Mouse (Mus musculus) central nervous system, embryonic 14 days (tissue): ENCODE data around the gene Cdkn1b. TPM values are rescaled to one million over a fixed set of nuclear protein-coding genes. Genes with fewer than 3 reads are reported as not detected.

ENCODE experiments used
- polyA plus RNA-seq: library from polyadenylated mRNA; depleted of rRNA; stranded (reverse); fragments of >200 nt; gene quantifications from 2 replicates; pipeline ENCODE4 v1.2.3, GENCODE M21; 2012; rRNA removed

Cdkn1b gene
- 43.3 and 59.6 TPM in 2 replicates for polyA plus RNA-seq

DNA sequence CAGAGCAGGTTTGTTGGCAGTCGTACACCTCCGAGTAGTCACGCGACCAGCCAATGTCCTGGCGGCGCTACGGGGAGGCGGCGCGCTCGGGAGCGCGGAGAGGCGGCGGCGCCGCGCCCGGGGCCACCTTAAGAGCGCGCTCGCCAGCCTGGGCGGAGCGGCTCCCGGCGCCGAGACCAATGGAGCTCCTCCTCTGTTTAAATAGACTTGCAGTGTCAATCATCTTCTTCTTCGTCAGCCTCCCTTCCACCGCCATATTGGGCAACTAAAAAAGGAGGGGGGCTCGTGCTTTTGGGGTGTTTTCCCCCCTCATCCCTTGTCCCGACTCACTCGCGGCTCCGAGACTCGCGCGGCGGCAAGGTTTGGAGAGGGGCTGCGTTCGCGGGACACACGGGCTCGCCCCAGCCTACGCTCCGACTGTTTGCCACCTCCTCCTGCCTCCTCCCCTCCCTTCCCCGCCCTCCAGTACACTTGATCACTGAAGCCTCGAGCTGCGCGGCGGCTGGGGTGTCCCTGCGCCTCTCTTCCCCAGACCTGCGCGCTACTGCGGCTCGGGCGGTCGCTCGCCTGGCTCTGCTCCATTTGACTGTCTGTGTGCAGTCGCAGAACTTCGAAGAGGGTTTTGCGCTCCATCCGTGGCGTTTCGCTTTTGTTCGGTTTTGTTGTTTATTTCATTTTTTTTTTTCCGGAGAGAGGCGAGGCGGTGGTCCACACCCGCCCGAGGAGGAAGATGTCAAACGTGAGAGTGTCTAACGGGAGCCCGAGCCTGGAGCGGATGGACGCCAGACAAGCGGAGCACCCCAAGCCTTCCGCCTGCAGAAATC lies at the start of gene Cdkn1b:
Cdkn1b (plus strand) TSS at position 212 of the 824 bp plus-strand sequence.

DNA sequence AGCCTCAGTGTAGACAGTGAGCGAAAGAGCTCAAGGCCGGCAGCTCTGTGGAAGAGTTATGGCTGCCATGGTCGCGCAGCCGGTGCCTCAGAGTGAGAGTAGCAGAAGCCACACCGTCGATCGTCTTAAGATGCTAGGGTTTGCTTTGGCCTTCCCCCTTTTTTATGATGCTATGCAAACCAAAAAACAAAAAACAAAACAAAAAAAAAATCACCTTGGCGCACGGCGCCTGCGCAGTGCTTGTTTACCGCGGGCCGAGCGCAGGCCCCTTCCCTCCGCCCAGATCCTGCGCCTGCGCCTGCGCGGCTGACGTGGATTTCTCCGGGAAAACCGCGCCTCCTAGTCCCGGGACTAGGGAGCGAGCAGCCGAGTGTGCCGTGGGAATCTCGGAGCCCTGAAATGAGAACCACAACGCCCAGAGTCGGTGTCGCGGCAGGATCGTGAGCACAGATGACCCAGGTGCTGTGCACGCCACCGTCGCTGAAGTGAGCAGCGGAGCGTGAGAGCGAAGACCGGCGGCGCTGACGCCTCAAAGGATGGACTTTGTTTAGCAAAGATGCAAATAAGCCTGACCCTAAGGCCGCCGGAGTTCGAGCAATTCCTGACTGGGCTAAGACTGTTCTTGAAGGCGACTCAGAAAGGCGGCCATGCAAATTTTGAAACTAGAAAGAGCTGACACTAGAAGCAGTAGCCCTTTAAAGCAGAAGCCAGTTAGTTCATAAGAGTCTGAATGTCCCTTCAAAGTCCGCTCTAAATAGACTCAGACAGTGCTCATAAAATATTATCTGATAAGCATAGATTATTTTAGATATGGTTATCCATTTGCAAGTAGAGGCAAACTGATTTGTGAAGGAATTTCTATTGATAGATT lies 21.9 kb upstream of the Cdkn1b start, which contains the start of gene Gpr19:
Gpr19 (minus strand) TSS at position 484 of the 871 bp plus-strand sequence.

Other genes starting within 250 kb of the Cdkn1b start
- gene Dusp16, start 127.8 kb upstream of the Cdkn1b start, polyA plus RNA-seq, result 10.5 and 11.0 TPM in 2 replicates
- gene Crebl2, start 90.2 kb upstream of the Cdkn1b start, polyA plus RNA-seq, result 8.6 and 8.9 TPM in 2 replicates
- 36.8 and 44.1 TPM in 2 replicates for gene Gpr19, start 21.8 kb upstream of the Cdkn1b start, polyA plus RNA-seq
- 2.3 and 2.9 TPM in 2 replicates for gene Apold1, start 61.3 kb downstream of the Cdkn1b start, polyA plus RNA-seq
- 92.2 and 95.7 TPM in 2 replicates for gene Ddx47, start 91.2 kb downstream of the Cdkn1b start, polyA plus RNA-seq
- gene Gprc5a, start 145.2 kb downstream of the Cdkn1b start, polyA plus RNA-seq, result 0.32 and 0.48 TPM in 2 replicates
- not detected in 2 replicates for gene Gprc5d, start 197.9 kb downstream of the Cdkn1b start, polyA plus RNA-seq